Mouse (Mus musculus) pancreas, adult 10 weeks (tissue): ENCODE results near the gene Fam71d. TPM values are rescaled to one million over a fixed set of nuclear protein-coding genes. Genes with fewer than 3 reads are reported as not detected.

Experiments
- polyA plus RNA-seq: library from polyadenylated mRNA; stranded (reverse); fragments of 350-450 nt; fragmentation: Illumina TruSeq; extraction: RNeasy Lipid Tissue Mini Kit (QIAGEN cat#74804); gene quantifications from one replicate; pipeline ENCODE4 v1.2.3, GENCODE M21; 2015; ENCODE audit warnings: low read depth, low replicate concordance; ENCODE audit not compliant: insufficient read depth

Gene Fam71d
- polyA plus RNA-seq = not detected

GRCm38 (mm10) chr12:78691325-78691724 is at the start of gene Fam71d:
Gene Fam71d, plus strand, starts transcription at chr12:78691535.

GRCm38 (mm10) chr12:78748557-78749377 is 57.4 kb downstream of the Fam71d start, which contains the start of gene Mpp5:
Gene Mpp5, plus strand, starts transcription at chr12:78748907.

Other genes with a start within 250 kb of the Fam71d start
- 3.3 TPM for gene Mpp5, start 57.4 kb downstream of the Fam71d start, polyA plus RNA-seq
- 15.9 TPM for gene Atp6v1d, start 170.1 kb downstream of the Fam71d start, polyA plus RNA-seq
- 5.3 TPM for gene Eif2s1, start 170.3 kb downstream of the Fam71d start, polyA plus RNA-seq
- gene Plek2, start 215.4 kb downstream of the Fam71d start, polyA plus RNA-seq = 1.2 TPM